Mouse (Mus musculus): ENCODE results near the gene Gmfg.

Gmfg gene

GRCm38 (mm10) chr7:28437964-28438363, 717 bp downstream of the Gmfg start:
- DNase-seq (ENCODE audit: extremely low read depth, low read depth) = no peak

GRCm38 (mm10) chr7:28438771-28439170, 1.5 kb downstream of the Gmfg start:
- no peak for DNase-seq (ENCODE audit: extremely low read depth, low read depth)

GRCm38 (mm10) chr7:28440739-28441138, 3.5 kb downstream of the Gmfg start:
- DNase-seq (ENCODE audit: extremely low read depth, low read depth) = peak; percentile 83

- no peak for DNase-seq (ENCODE audit: extremely low read depth, low read depth)
These were observed 4.7 kb downstream of the Gmfg start for GRCm38 (mm10) chr7:28441776-28442485.

- DNase-seq (ENCODE audit: extremely low read depth, low read depth) = peak; percentile 70
These were observed 5.4 kb downstream of the Gmfg start for GRCm38 (mm10) chr7:28442688-28443087.

- no peak for DNase-seq (ENCODE audit: extremely low read depth, low read depth)
These were observed 7.2 kb downstream of the Gmfg start for GRCm38 (mm10) chr7:28444344-28444974.

GRCm38 (mm10) chr7:28446446-28446845, 9.2 kb downstream of the Gmfg start:
- no peak for DNase-seq (ENCODE audit: extremely low read depth, low read depth)

- no peak for DNase-seq (ENCODE audit: extremely low read depth, low read depth)
These were observed 10.0 kb downstream of the Gmfg start for GRCm38 (mm10) chr7:28447101-28447830.

- no peak for DNase-seq (ENCODE audit: extremely low read depth, low read depth)
These were observed 10.9 kb downstream of the Gmfg start for GRCm38 (mm10) chr7:28447865-28448820.

GRCm38 (mm10) chr7:28451531-28452360, 14.5 kb downstream of the Gmfg start, which contains the start of gene Lrfn1:
TSS of gene Lrfn1 (plus strand) at chr7:28451980.
- no peak for DNase-seq (ENCODE audit: extremely low read depth, low read depth)

GRCm38 (mm10) chr7:28452361-28453005, 15.2 kb downstream of the Gmfg start:
- no peak for DNase-seq (ENCODE audit: extremely low read depth, low read depth)

GRCm38 (mm10) chr7:28460361-28460760, 23.1 kb downstream of the Gmfg start:
- DNase-seq (ENCODE audit: extremely low read depth, low read depth) = no peak

- DNase-seq (ENCODE audit: extremely low read depth, low read depth) = peak; percentile 68
These were observed 25.5 kb downstream of the Gmfg start for GRCm38 (mm10) chr7:28462769-28463168.

- DNase-seq (ENCODE audit: extremely low read depth, low read depth) = peak; percentile 81
These were observed 27.4 kb downstream of the Gmfg start for GRCm38 (mm10) chr7:28464416-28465212.

GRCm38 (mm10) chr7:28466721-28467212, 29.5 kb downstream of the Gmfg start:
- no peak for DNase-seq (ENCODE audit: extremely low read depth, low read depth)

- DNase-seq (ENCODE audit: extremely low read depth, low read depth) = no peak
These were observed 30.0 kb downstream of the Gmfg start for GRCm38 (mm10) chr7:28467213-28467751.

GRCm38 (mm10) chr7:28476191-28476590, 38.9 kb downstream of the Gmfg start:
- no peak for DNase-seq (ENCODE audit: extremely low read depth, low read depth)

GRCm38 (mm10) chr7:28477363-28477762, 40.1 kb downstream of the Gmfg start:
- DNase-seq (ENCODE audit: extremely low read depth, low read depth) = no peak
